ENCODE assay signal across 12 mouse cellular contexts in genomic region chr16:78416500-78416899, GRCm38 (mm10).
"Had no signal": no experiment of that assay in that cellular context is flagged by ENCODE, and none has a peak within 500 bp of the region (broad histone marks: within the 10 kb centered on the region; RNA-seq: fewer than 3 reads in every experiment).

No protein-coding gene starts in this region.

- H3K4me1 ChIP-seq: liver, embryonic 13.5 days had no signal

- H3K9me3 ChIP-seq: kidney, embryonic 15.5 days; liver, embryonic 13.5 days had no signal

- H3K9ac ChIP-seq: kidney, embryonic 15.5 days; liver, embryonic 13.5 days had no signal

- H3K4me3 ChIP-seq: kidney, embryonic 15.5 days; left cerebral cortex, adult 2 months; liver, embryonic 13.5 days had no signal

- H3K36me3 ChIP-seq: kidney, embryonic 15.5 days; liver, embryonic 13.5 days had no signal

- H3K27ac ChIP-seq: kidney, embryonic 15.5 days; left cerebral cortex, adult 2 months; liver, embryonic 13.5 days had no signal

- H3K27me3 ChIP-seq: kidney, embryonic 15.5 days; liver, embryonic 13.5 days had no signal

- DNase-seq: kidney, postnatal 10 days; kidney, postnatal 36 days; layer of hippocampus, postnatal 36 days; liver, embryonic 13.5 days; lung, adult 2 months; lung, postnatal 14 days; lung, postnatal 4 days; midbrain, embryonic 14.5 days; thymus, adult 18-20 months; thymus, postnatal 4 days had no signal

- H3K4me2 ChIP-seq: kidney, embryonic 15.5 days; liver, embryonic 13.5 days had no signal
